Mouse (Mus musculus) right cerebral cortex, postnatal 10 days (tissue): ENCODE data around the gene Tex36.

Source experiments
- DNase-seq, 2 experiments: peaks; one replicate each; pipeline ENCODE4 v3.0.0; 2021; ENCODE audit warnings: low spot score in 2 of 2

The Tex36 gene

GRCm38 (mm10) chr7:133591750-133592149, 10.2 kb downstream of the Tex36 start:
- DNase-seq, result no peak

- DNase-seq, result no peak
Measured at GRCm38 (mm10) chr7:133583216-133583615, 18.7 kb downstream of the Tex36 start.

- DNase-seq, result peak; percentile 37 to 63
Measured at GRCm38 (mm10) chr7:133580296-133580640, 21.7 kb downstream of the Tex36 start.

GRCm38 (mm10) chr7:133579491-133580295, 22.3 kb downstream of the Tex36 start:
- DNase-seq, result peak in 1 of 2 experiments; percentile 34

- DNase-seq, result no peak
Measured at GRCm38 (mm10) chr7:133576825-133577224, 25.1 kb downstream of the Tex36 start.

- no peak for DNase-seq
Measured at GRCm38 (mm10) chr7:133576281-133576680, 25.7 kb downstream of the Tex36 start.

- DNase-seq, result no peak
Measured at GRCm38 (mm10) chr7:133571927-133572326, 30.0 kb downstream of the Tex36 start.

GRCm38 (mm10) chr7:133569194-133569880, 32.6 kb downstream of the Tex36 start:
- DNase-seq, result no peak

- no peak for DNase-seq
Measured at GRCm38 (mm10) chr7:133564600-133564999, 37.4 kb downstream of the Tex36 start.

- no peak for DNase-seq
Measured at GRCm38 (mm10) chr7:133563175-133563824, 38.7 kb downstream of the Tex36 start.

GRCm38 (mm10) chr7:133555786-133556492, 46.0 kb downstream of the Tex36 start:
- DNase-seq, result no peak

GRCm38 (mm10) chr7:133552306-133552991, 49.5 kb downstream of the Tex36 start:
- DNase-seq, result no peak

GRCm38 (mm10) chr7:133551000-133551399, 51.0 kb downstream of the Tex36 start:
- no peak for DNase-seq

- DNase-seq, result no peak
Measured at GRCm38 (mm10) chr7:133548434-133548833, 53.5 kb downstream of the Tex36 start.

- no peak for DNase-seq
Measured at GRCm38 (mm10) chr7:133545631-133546030, 56.3 kb downstream of the Tex36 start.

- DNase-seq, result no peak
Measured at GRCm38 (mm10) chr7:133544966-133545365, 57.0 kb downstream of the Tex36 start.

- peak; percentile 64 to 79 for DNase-seq
Measured at GRCm38 (mm10) chr7:133543131-133543530, 58.8 kb downstream of the Tex36 start.

- no peak for DNase-seq
Measured at GRCm38 (mm10) chr7:133537366-133537765, 64.6 kb downstream of the Tex36 start.
